Mouse (Mus musculus): ENCODE data around the gene Ptpn9. TPM values are rescaled to one million over a fixed set of nuclear protein-coding genes. Genes with fewer than 3 reads are reported as not detected.

Gene Ptpn9
- polyA plus RNA-seq (2021; fragmentation: Nextera tagmentation), result 9.2 and 10.4 TPM in 2 replicates
- long read RNA-seq, experiment 1, full-length matches to known transcripts, result 6 of 20 reads
- long read RNA-seq, experiment 1, partial matches to known transcripts, result 11 of 20 reads
- long read RNA-seq, experiment 1, other reads (novel, unspliced or antisense), result 3 of 20 reads
- long read RNA-seq, experiment 2, full-length matches to known transcripts, result 141 of 177 reads
- long read RNA-seq, experiment 2, partial matches to known transcripts, result 14 of 177 reads
- long read RNA-seq, experiment 2, other reads (novel, unspliced or antisense), result 22 of 177 reads

GRCm38 (mm10) chr9:56994286-56995197 is at the start of gene Ptpn9:
Ptpn9 (plus strand) TSS chr9:56994923.

DNA sequence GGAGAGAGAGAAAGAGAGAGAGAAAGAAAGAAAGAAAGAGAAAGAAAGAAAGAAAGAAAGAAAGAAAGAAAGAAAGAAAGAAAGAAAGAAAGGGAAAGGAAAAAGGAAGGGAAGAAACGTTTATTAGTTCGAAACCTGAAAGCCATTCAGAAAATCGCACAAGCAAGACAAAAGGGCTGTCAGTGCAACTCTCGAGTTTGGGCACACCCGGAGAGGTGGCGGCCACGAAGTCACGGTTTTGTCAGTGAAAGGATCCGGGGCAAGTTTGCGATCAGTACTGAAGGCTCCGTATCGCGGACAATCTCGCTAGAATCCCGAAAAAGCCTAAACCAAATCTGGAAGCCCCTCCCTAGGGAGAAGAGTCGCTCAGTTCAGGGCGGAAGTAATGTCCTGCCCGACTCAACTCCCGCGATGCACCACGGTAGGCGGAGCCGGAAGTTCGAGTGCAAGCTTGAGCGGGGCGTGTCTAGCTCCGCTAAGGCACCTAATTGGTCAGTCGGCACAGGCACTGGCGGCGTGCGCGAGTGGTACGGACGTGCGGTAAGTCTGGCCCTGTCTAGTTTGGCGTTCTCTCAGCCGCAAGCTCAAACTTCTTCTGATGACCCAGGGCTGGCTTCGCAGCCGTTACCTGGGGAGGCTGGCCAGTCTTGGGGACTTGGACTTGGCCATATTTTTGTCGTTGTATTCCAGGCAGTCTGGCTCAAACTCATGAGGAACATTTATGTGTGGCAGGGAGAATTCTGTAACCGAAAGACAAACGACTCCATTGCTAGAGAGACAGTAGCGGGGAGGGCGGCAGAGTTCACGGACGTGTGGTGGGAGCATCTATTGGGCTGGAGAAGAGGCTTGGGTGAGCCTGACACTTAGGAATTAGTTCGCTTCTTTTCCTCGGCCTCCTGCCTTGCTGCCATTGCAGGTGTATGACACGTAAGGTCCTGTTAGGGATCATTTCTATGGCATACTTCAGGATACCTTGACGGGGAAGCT is 44.0 kb upstream of the Ptpn9 start, which contains the start of gene Snupn:
Snupn (plus strand) TSS at position 465 of the 987 bp plus-strand sequence.

GRCm38 (mm10) chr9:57071801-57072351 is 77.2 kb downstream of the Ptpn9 start, which contains the start of gene Sin3a:
Sin3a (plus strand) TSS chr9:57072040.

Other genes with a start within 250 kb of the Ptpn9 start
- 64.1 and 67.8 TPM in 2 replicates for gene Lingo1, start 198.5 kb upstream of the Ptpn9 start, polyA plus RNA-seq (2021; fragmentation: Nextera tagmentation)
- 0.15 and 0.26 TPM in 2 replicates for gene Odf3l1, start 130.2 kb upstream of the Ptpn9 start, polyA plus RNA-seq (2021; fragmentation: Nextera tagmentation)
- gene Cspg4, start 129.9 kb upstream of the Ptpn9 start, polyA plus RNA-seq (2021; fragmentation: Nextera tagmentation), result 5.4 and 7.2 TPM in 2 replicates
- gene Snx33, start 66.6 kb upstream of the Ptpn9 start, polyA plus RNA-seq (2021; fragmentation: Nextera tagmentation), result 3.8 and 4.0 TPM in 2 replicates
- 88.0 and 89.6 TPM in 2 replicates for gene Imp3, start 57.4 kb upstream of the Ptpn9 start, polyA plus RNA-seq (2021; fragmentation: Nextera tagmentation)
- 18.0 and 19.7 TPM in 2 replicates for gene Snupn, start 44.0 kb upstream of the Ptpn9 start, polyA plus RNA-seq (2021; fragmentation: Nextera tagmentation)
- 3.8 and 6.9 TPM in 2 replicates for gene Sin3a, start 77.1 kb downstream of the Ptpn9 start, polyA plus RNA-seq (2021; fragmentation: Nextera tagmentation)
- gene Man2c1, start 135.8 kb downstream of the Ptpn9 start, polyA plus RNA-seq (2021; fragmentation: Nextera tagmentation), result 16.8 and 17.6 TPM in 2 replicates
- gene Neil1, start 153.4 kb downstream of the Ptpn9 start, polyA plus RNA-seq (2021; fragmentation: Nextera tagmentation), result 3.7 and 4.5 TPM in 2 replicates
- 147 and 148 TPM in 2 replicates for gene Commd4, start 163.4 kb downstream of the Ptpn9 start, polyA plus RNA-seq (2021; fragmentation: Nextera tagmentation)
- 0.05 TPM in 1 of 2 replicates, not detected in the other for gene Trcg1, start 241.6 kb downstream of the Ptpn9 start, polyA plus RNA-seq (2021; fragmentation: Nextera tagmentation)

Measured in layer of hippocampus, adult 6 months (tissue).